In the genomic region with DNA sequence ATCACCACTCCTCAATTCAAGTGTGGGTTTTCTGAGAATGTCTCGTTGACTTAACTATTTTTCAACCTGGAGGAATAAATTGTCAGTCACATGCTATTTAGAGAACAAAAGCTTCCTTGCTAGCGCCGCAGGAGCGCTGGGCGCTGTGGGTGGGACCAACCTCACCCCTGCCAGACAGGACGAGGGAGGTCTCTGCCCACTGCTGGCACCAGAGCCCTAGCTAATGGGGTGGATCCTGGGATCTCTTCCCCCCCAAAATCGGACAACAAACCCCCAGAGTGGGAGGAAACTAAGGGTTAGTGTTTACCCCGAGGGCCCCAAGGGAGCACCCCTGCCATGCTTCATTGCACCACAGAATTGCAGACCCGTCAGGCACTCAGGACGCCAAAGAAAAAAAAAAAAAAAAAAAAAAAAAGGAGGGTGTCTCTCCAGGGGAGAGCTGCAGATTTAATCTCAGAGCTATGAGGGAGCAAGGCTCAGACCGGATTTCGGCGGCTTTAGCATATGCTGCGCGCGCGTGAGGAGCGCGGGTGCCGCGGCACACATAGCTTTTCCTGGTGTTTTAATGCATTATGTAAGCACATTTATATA, we compare ENCODE assay signal across 8 mouse cellular contexts. TPM values are rescaled to one million over a fixed set of nuclear protein-coding genes. Genes with fewer than 3 reads are reported as not detected.
DNase-seq lines count a peak whose midpoint lies in the region; ATAC-seq lines count a peak whose summit lies in the region.

No protein-coding gene starts in this region.

- peaks cover 80% of the 10 kb centered on the region for H3K27me3 ChIP-seq in heart, embryonic 10.5 days (ENCODE audit: insufficient read depth, poor library complexity, severe bottlenecking)
- H3K27me3 ChIP-seq in forebrain, embryonic 13.5 days: peaks cover 38% of the 10 kb centered on the region
- no peaks in the 10 kb centered on the region for H3K27me3 ChIP-seq in midbrain, embryonic 15.5 days (replicated peaks)

- peak overlapping the region; percentile 58 for H3K4me2 ChIP-seq in forebrain, embryonic 13.5 days
- peak overlapping the region; percentile 66 for H3K4me2 ChIP-seq in midbrain, embryonic 15.5 days

- peaks cover 10% of the 10 kb centered on the region for H3K4me1 ChIP-seq in heart, embryonic 10.5 days
- peaks cover 12% of the 10 kb centered on the region for H3K4me1 ChIP-seq in forebrain, embryonic 13.5 days
- peaks cover 12% of the 10 kb centered on the region for H3K4me1 ChIP-seq in midbrain, embryonic 15.5 days

- H3K27ac ChIP-seq in heart, embryonic 10.5 days: no peak overlapping the region
- no peak overlapping the region for H3K27ac ChIP-seq in forebrain, embryonic 13.5 days
- no peak overlapping the region for H3K27ac ChIP-seq in midbrain, embryonic 15.5 days

- ATAC-seq in forebrain, embryonic 13.5 days: peak; percentile 81; the same call in 1 of the 2 replicates
- peak; percentile 72 for ATAC-seq in midbrain, embryonic 15.5 days (replicated peaks)

- H3K4me3 ChIP-seq in heart, embryonic 10.5 days: peak overlapping the region; percentile 47
- H3K4me3 ChIP-seq in forebrain, embryonic 13.5 days: peak overlapping the region; percentile 31
- H3K4me3 ChIP-seq in midbrain, embryonic 15.5 days: peak overlapping the region; percentile 34

- no peaks in the 10 kb centered on the region for H3K9me3 ChIP-seq in heart, embryonic 10.5 days
- H3K9me3 ChIP-seq in forebrain, embryonic 13.5 days (replicated peaks): no peaks in the 10 kb centered on the region
- H3K9me3 ChIP-seq in midbrain, embryonic 15.5 days: no peaks in the 10 kb centered on the region

- no peak for DNase-seq in heart, embryonic 10.5 days (ENCODE audit: low spot score)
- DNase-seq in heart, postnatal 36 days: no peak
- peak; percentile 16 for DNase-seq in R1 (ENCODE audit: low read depth, low spot score)
- peak; percentile 30 for DNase-seq in kidney, postnatal 10 days
- DNase-seq in adrenal gland, adult 8-10 months: no peak
- DNase-seq in lung, postnatal 36 days: no peak

- H3K36me3 ChIP-seq in heart, embryonic 10.5 days: no peaks in the 10 kb centered on the region
- no peaks in the 10 kb centered on the region for H3K36me3 ChIP-seq in forebrain, embryonic 13.5 days (ENCODE audit: poor library complexity, severe bottlenecking)
- no peaks in the 10 kb centered on the region for H3K36me3 ChIP-seq in midbrain, embryonic 15.5 days (replicated peaks)

- intact Hi-C loops in heart, postnatal 36 days (cut with DNase I): no loop called here

- H3K9ac ChIP-seq in forebrain, embryonic 13.5 days: peak overlapping the region; percentile 47
- peak overlapping the region; percentile 48 for H3K9ac ChIP-seq in midbrain, embryonic 15.5 days

- WGBS in heart, embryonic 10.5 days: under 1% methylated on average over 21 of the region's 21 CpGs
- WGBS in forebrain, embryonic 13.5 days: 1% methylated on average over 21 of the region's 21 CpGs
- 1% methylated on average over 21 of the region's 21 CpGs for WGBS in midbrain, embryonic 15.5 days

RNA-seq across cellular contexts. Expression of gene Adra2c, which starts 35.2 kb away (rescaled TPM):
- 0.06 and 0.29 TPM in 2 replicates for polyA plus RNA-seq in heart, embryonic 10.5 days (2016; fragmentation: Nextera tagmentation; extraction: Ambion mirVana)
- under 1 TPM; 0.33 to 0.43 TPM for total RNA-seq in heart, postnatal 36 days (2021)
- 0.19 and 0.21 TPM in 2 replicates for polyA plus RNA-seq in forebrain, embryonic 13.5 days (2015; fragmentation: Nextera tagmentation; extraction: Ambion mirVana)
- polyA plus RNA-seq in midbrain, embryonic 15.5 days (2015; fragmentation: Nextera tagmentation; extraction: Ambion mirVana): 0.32 and 0.86 TPM in 2 replicates
- total RNA-seq in adrenal gland, adult 8-10 months (2022): 1 to 10 TPM; 1.1 to 2.1 (median 1.3) TPM

Comparison
In these comparisons a context has a peak if more than half of its experiments do, and no peak if none do; other contexts are left out.
1. DNase-seq: peak in R1 (single experiment) and kidney, postnatal 10 days (single experiment); none in heart, embryonic 10.5 days (single experiment), heart, postnatal 36 days (0 of 2), adrenal gland, adult 8-10 months (single experiment) and lung, postnatal 36 days (single experiment).
2. Peak in every context shown above with its lines, with median percentiles within 50 percentile points of each other: H3K4me3 ChIP-seq.